Mouse (Mus musculus): ENCODE data around the gene Ppib.

The Ppib gene

DNA sequence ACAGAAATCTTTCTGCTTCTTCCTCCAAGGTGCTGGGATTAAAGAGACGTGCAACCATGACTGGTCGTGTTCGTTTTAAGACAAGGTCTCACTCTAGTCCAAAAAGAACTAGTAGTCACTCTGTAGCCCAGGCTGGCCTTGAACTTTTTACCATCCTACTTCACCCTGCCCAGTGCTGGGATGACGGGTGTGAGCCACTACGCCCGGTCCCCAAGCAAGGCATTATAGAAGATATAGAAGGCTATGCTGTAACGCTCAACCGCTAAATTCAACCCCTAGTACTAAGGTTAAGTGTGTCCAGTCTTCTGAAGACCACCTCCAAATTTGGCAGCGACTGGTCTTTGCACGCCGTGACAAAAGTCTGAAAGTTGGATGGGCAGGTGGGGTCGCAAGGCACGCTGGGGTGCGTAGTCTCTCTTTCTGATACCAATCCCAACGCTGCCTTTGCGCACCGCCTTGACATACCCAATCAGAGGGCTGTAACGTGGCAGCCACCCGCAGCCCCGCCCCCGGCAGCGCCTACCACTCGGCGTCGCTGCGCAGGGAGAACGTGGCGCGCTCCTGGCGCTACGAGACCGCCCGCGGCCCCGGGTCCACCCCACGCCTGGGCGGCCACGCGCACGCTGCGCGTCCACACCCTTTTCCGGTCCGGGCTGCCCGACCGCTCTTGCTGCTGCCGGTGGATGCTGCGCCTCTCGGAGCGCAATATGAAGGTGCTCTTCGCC is at the start of gene Ppib:
Ppib (plus strand) TSS at position 640 of the 725 bp plus-strand sequence.
- in situ Hi-C loops (cut with MboI), result no loop called here

DNA sequence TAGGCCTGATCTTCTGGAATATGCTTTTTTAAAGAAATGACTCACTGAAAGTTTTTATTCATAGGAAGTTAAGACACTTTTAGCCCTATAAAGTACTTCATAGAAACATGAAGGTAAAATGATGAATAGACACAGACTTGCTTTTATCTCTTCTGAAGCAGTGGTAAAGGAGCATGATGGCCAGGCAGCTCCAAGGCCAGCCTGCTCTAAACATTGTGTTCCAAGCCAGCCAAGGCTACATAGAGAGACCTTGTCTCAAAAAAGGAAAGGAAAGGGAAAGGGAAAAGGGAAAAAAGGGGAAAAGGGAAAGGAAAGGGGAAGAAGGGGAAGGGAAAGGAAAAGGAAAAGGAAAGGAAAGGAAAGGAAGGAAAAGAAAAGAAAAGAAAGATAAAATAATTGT is 39.4 kb upstream of the Ppib start:
- in situ Hi-C loops (cut with MboI), result no loop called here

- in situ Hi-C loops (cut with MboI), result no loop called here
Observed at GRCm38 (mm10) chr9:66038082-66038481, 21.9 kb upstream of the Ppib start.

DNA sequence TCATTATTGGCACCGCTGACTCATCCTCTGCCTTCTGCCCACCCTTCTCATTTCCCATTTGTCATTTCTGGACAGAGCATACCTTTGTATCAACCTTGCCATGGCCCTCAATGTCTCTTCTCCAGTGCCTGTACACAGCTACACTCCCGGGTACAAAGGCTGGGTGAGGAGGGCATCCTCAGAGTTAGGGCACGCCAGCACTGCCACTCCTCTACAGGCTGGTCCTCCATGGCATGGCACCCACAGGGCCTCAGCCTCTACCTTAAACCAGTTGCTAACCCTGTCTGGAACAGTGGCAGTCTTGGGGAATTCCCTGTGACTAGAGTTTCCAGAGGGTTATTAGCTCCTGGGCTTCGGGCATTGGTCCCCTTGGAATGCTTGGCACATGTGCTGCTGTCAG is 21.4 kb upstream of the Ppib start:
- in situ Hi-C loops (cut with MboI), result no loop called here

DNA sequence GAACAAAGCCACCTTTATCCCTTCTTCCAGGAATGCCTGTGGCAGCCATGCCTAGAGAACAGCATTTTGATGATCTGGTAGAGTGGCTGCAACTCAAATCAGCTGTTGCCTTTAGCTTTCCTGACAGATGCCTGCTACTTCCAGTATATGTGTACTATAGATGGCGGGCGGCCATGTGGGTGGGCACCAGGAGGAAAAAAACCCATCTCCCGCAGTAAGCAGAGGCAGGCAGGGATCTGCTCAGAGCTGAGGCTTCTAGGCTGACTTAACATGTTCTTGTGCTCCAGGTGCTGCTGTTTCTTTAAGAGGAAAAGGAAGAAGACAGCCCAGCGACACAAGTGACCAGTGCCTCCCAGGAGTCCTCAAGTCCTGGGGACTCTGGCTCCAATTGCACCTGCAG is 20.7 kb upstream of the Ppib start:
- in situ Hi-C loops (cut with MboI), result no loop called here

GRCm38 (mm10) chr9:66040801-66041200 is 19.2 kb upstream of the Ppib start:
- in situ Hi-C loops (cut with MboI), result no loop called here

DNA sequence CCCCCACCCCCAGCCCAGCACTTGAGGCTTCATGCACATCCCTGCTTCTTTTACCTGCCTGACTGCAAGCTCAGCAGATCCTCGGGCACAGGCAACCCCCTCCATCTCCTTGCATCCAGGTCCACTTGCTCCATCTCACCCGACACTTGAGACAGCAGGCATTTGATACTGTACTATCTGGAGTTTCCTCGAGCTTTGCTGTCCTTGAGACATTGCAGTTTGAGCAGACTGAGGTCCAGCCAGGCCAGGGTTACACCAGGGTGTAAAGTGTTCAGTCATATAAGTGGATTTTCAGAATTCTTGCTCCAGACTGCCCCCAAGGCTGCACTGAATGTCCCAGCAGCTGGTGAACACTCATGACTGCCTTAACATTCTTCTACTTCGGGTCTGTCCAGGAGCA is 17.7 kb upstream of the Ppib start:
- in situ Hi-C loops (cut with MboI), result no loop called here

GRCm38 (mm10) chr9:66043241-66043640 is 16.8 kb upstream of the Ppib start:
- in situ Hi-C loops (cut with MboI), result no loop called here

DNA sequence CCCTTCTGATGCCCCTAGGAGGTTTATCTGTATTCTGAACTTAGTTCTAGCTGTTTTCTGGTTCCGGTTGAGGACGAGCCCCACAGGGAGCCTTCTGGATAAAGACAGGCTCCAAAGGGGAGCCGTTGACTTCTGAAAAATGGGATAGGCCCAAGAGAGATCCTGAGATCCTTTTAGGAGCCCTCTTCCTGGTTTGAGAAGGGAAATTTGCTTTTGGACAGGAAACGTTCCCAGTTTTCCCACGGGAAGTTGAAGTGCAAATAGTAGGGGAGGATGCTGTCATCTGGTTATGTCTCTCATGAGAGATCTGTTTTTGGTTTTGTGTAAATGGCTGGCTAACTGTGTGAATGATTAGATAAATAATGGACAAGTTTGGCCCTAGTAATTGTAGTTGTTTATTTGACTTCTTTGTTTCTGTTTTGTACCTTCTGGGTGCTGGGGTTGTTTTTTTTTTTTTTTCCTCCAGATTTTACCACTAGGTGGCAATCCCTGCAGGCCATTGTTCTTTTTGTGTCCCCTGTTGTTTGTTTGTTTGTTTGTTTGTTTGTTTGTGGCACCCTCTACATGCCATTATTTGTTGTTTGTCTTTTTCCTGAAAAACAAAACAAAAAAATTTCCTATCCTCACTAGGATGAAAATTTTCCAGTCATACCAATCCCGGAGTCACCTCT is 10.0 kb upstream of the Ppib start:
- in situ Hi-C loops (cut with MboI), result no loop called here

DNA sequence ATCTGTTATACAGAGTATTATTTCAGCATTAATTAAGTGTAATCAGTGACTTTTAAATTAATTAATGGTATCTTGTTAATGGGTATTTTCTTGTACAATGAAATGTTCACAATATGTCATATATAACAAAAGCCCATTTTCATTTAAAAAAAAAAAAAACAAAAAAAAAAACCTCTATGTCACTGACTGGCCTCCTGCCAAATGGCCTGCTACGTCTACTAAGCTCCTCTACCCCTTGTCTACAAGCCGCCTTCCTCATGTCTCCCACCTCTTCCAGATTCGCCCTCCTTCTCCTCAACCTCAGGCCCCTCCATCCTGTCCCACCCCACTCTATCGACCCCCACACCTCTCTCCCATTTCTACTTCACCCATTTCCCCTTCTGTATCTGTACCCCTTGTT is 8.5 kb upstream of the Ppib start:
- in situ Hi-C loops (cut with MboI), result no loop called here

DNA sequence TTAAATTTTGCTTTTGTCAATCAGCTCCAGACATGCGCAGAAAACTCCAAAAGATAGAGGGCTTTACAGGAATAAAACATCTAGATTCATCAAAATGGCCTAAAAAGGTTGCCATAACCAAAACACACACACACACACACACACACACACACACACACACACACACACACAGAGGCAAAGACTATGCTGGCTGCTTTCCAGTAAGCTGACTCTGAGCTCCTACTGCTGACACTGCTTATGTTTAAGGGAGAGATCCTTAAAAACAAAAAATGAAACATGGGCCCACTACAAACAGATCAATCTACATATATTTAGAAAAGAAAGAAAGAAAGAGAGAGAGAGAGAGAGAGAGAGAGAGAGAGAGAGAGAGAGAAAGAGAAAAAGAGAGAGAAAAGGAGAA is 7.3 kb upstream of the Ppib start:
- in situ Hi-C loops (cut with MboI), result no loop called here

- in situ Hi-C loops (cut with MboI), result no loop called here
Observed at GRCm38 (mm10) chr9:66053620-66054019, 6.4 kb upstream of the Ppib start.

GRCm38 (mm10) chr9:66060308-66060647 is 256 bp downstream of the Ppib start:
- in situ Hi-C loops (cut with MboI), result no loop called here

GRCm38 (mm10) chr9:66060986-66061385 is 964 bp downstream of the Ppib start:
- in situ Hi-C loops (cut with MboI), result no loop called here

GRCm38 (mm10) chr9:66061656-66062055 is 1.6 kb downstream of the Ppib start:
- in situ Hi-C loops (cut with MboI), result no loop called here

DNA sequence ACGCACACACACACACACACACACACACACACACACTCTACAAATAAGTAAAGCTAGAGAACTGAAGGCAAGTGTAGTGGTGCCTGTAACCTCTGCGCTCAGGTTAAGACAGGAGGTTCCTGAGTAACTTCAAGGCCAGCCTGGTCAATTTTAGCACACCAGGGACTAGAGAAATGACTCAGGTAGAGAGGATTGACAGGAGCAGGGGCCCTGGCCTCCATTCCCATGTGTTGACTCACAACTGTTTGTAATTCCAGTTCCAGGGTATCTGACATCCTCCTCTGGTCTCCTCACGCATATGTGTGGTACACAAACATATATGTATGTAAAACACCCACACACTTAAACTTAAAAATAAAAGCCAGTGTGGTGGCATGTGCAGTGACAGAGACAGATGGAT is 3.4 kb downstream of the Ppib start:
- in situ Hi-C loops (cut with MboI), result no loop called here

GRCm38 (mm10) chr9:66064316-66064715 is 4.3 kb downstream of the Ppib start:
- in situ Hi-C loops (cut with MboI), result no loop called here

- in situ Hi-C loops (cut with MboI), result no loop called here
Observed at GRCm38 (mm10) chr9:66066791-66067190, 6.8 kb downstream of the Ppib start.

DNA sequence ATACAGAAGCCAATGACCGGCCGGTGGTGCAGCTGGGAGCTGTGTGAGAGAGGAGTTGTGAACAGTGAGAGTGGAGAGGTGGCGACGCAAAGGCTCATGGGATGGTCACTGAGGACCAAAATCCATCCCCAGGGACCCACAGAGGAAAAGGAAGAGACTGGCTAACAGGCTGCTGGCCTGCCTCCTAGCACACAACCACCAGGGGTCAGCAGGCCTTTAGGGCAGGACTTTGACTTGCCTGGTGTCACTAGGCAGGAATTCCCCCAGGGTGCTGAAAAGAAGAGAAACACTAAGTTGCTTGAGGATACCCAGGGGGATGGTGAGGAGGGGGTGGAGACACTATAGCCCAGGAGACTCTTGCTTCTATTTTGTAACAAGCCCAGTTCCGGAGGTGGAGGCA is 7.5 kb downstream of the Ppib start:
- in situ Hi-C loops (cut with MboI), result no loop called here

GRCm38 (mm10) chr9:66068056-66068455 is 8.0 kb downstream of the Ppib start:
- in situ Hi-C loops (cut with MboI), result no loop called here

GRCm38 (mm10) chr9:66068971-66069391 is 9.0 kb downstream of the Ppib start:
- in situ Hi-C loops (cut with MboI), result no loop called here

GRCm38 (mm10) chr9:66069583-66069982 is 9.6 kb downstream of the Ppib start, which contains the start of gene Snx22:
Gene Snx22 (minus strand): TSS chr9:66069719.
- in situ Hi-C loops (cut with MboI), result no loop called here

- in situ Hi-C loops (cut with MboI), result no loop called here
Observed at GRCm38 (mm10) chr9:66070151-66070550, 10.1 kb downstream of the Ppib start.

DNA sequence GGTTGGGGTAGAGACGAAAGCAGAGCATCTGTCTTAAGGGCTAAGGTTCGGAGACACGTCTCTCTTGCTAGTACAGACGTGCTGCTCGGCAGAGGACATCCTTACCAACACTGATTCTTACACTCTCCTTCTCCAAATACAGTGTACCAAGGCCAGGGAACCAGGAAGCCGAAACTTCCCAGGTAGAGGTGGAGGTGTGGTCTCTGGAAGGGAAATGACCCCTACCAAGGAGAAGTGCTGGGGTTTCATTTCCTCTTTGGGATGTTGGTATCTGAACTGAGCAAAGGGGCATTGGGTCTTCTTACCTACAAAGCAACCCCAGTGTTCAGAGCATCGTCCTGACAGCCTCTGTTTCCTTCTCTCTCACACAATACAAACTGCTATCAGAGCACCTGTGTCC is 12.7 kb downstream of the Ppib start:
- in situ Hi-C loops (cut with MboI), result no loop called here

Data from mature B cell (primary cell).